19 mouse cellular contexts compared by ENCODE assay signal in the genomic region with DNA sequence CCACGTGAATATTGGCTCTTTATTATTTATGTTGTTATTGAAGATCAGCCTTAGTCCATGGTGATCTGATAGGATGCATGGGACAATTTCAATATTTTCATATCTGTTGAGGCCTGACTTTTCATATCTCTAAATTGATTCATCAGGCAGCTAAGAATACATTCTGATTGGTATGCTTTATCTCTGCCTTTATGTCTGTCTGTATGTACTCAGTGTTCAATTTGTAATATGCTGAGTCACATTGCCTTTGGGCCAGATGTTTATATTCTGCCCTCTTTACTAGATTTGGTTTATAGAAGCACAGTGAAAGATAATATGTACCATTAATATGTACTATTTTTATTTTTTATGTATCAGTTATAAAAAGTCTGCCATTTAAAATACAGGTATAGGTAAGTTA. TPM values are rescaled to one million over a fixed set of nuclear protein-coding genes. Genes with fewer than 3 reads are reported as not detected.
DNase-seq lines count a peak whose midpoint lies in the region; ATAC-seq and TF ChIP-seq lines count a peak whose summit lies in the region.
"Had no signal": no experiment of that assay in that cellular context is flagged by ENCODE, and none has a peak within 500 bp of the region (broad histone marks: within the 10 kb centered on the region; RNA-seq: fewer than 3 reads in every experiment).

No protein-coding gene starts in this region.

- no peak for TF ChIP-seq CTCF in liver, postnatal 0 days (IDR thresholded peaks at IDR 0.05; ENCODE audit: low read depth)

- TF ChIP-seq EP300 in liver, postnatal 0 days (IDR thresholded peaks at IDR 0.05; ENCODE audit: low read depth), result peak; percentile 62

- DNase-seq in liver, embryonic 13.5 days, result no peak
- DNase-seq in liver, postnatal 0 days, result no peak
- DNase-seq in thymus, postnatal 0 days (ENCODE audit: low spot score), result no peak
- DNase-seq in adrenal gland, postnatal 14 days, result no peak
- DNase-seq: adrenal gland, adult 8-10 months; cerebellum, adult 2 months; cerebellum, postnatal 10 days; gastrocnemius, postnatal 10 days; heart, adult 18-20 months; heart, postnatal 10 days; heart, postnatal 4 days had no signal

- peak; percentile 60 for ATAC-seq in erythroblast, adult 5-6 weeks (replicated peaks; ENCODE audit: low FRiP score, poor library complexity, severe bottlenecking)
- ATAC-seq in liver, embryonic 13.5 days (ENCODE audit: low read depth), result peak; percentile 86
- ATAC-seq in liver, postnatal 0 days, result peak; percentile 36; the same call in 1 of the 2 replicates
- no peak for ATAC-seq in midbrain, embryonic 15.5 days (replicated peaks)
- ATAC-seq: forebrain, embryonic 15.5 days; hindbrain, embryonic 16.5 days had no signal

- peaks cover 5% of the 10 kb centered on the region; the same call in 1 of the 2 replicates for H3K4me1 ChIP-seq in liver, embryonic 13.5 days (replicated peaks)
- no peaks in the 10 kb centered on the region for H3K4me1 ChIP-seq in liver, postnatal 0 days (ENCODE audit: insufficient read depth)
- H3K4me1 ChIP-seq in midbrain, embryonic 15.5 days, result no peaks in the 10 kb centered on the region
- H3K4me1 ChIP-seq: embryonic facial prominence, embryonic 10.5 days; forebrain, embryonic 15.5 days; heart, embryonic 10.5 days; hindbrain, embryonic 12.5 days had no signal

- 57% methylated on average over 1 of the region's 1 CpGs for WGBS in liver, embryonic 13.5 days (ENCODE audit: insufficient replicate concordance)
- 50% methylated on average over 1 of the region's 1 CpGs for WGBS in liver, postnatal 0 days (ENCODE audit: insufficient replicate concordance)
- 88% methylated on average over 1 of the region's 1 CpGs for WGBS in midbrain, embryonic 15.5 days

- H3K4me2 ChIP-seq in liver, embryonic 13.5 days, result no peak overlapping the region
- no peak overlapping the region for H3K4me2 ChIP-seq in liver, postnatal 0 days (ENCODE audit: low read depth, low read length)
- H3K4me2 ChIP-seq in midbrain, embryonic 15.5 days, result no peak overlapping the region
- H3K4me2 ChIP-seq: forebrain, embryonic 15.5 days; hindbrain, embryonic 12.5 days had no signal

- H3K9me3 ChIP-seq in liver, embryonic 13.5 days (replicated peaks), result no peaks in the 10 kb centered on the region
- no peaks in the 10 kb centered on the region for H3K9me3 ChIP-seq in liver, postnatal 0 days (ENCODE audit: low read length)
- no peaks in the 10 kb centered on the region for H3K9me3 ChIP-seq in midbrain, embryonic 15.5 days
- H3K9me3 ChIP-seq: embryonic facial prominence, embryonic 10.5 days; forebrain, embryonic 15.5 days; heart, embryonic 10.5 days; hindbrain, embryonic 12.5 days had no signal

- no peak overlapping the region for H3K9ac ChIP-seq in liver, embryonic 13.5 days
- H3K9ac ChIP-seq in liver, postnatal 0 days (replicated peaks), result no peak overlapping the region
- no peak overlapping the region for H3K9ac ChIP-seq in midbrain, embryonic 15.5 days
- H3K9ac ChIP-seq: forebrain, embryonic 15.5 days; hindbrain, embryonic 12.5 days had no signal

- H3K4me3 ChIP-seq in liver, embryonic 13.5 days (replicated peaks), result no peak overlapping the region
- no peak overlapping the region for H3K4me3 ChIP-seq in liver, postnatal 0 days (ENCODE audit: low read depth, low read length)
- no peak overlapping the region for H3K4me3 ChIP-seq in midbrain, embryonic 15.5 days
- H3K4me3 ChIP-seq: embryonic facial prominence, embryonic 10.5 days; erythroblast, embryonic 14.5 days; forebrain, embryonic 15.5 days; heart, embryonic 10.5 days; hindbrain, embryonic 12.5 days had no signal

- no peaks in the 10 kb centered on the region for H3K27me3 ChIP-seq in liver, embryonic 13.5 days
- H3K27me3 ChIP-seq in liver, postnatal 0 days (ENCODE audit: insufficient read depth, low read length), result no peaks in the 10 kb centered on the region
- H3K27me3 ChIP-seq in midbrain, embryonic 15.5 days (replicated peaks), result no peaks in the 10 kb centered on the region
- H3K27me3 ChIP-seq: forebrain, embryonic 15.5 days; hindbrain, embryonic 12.5 days had no signal

- H3K36me3 ChIP-seq in liver, embryonic 13.5 days, result peaks cover 12% of the 10 kb centered on the region
- peaks cover 11% of the 10 kb centered on the region for H3K36me3 ChIP-seq in liver, postnatal 0 days (replicated peaks; ENCODE audit: insufficient read depth, low read length)
- H3K36me3 ChIP-seq in midbrain, embryonic 15.5 days (replicated peaks), result peaks cover 12% of the 10 kb centered on the region; the same call in 1 of the 2 replicates

- H3K27ac ChIP-seq in liver, embryonic 13.5 days, result no peak overlapping the region
- no peak overlapping the region for H3K27ac ChIP-seq in liver, postnatal 0 days (ENCODE audit: low read depth)
- H3K27ac ChIP-seq in midbrain, embryonic 15.5 days, result no peak overlapping the region
- H3K27ac ChIP-seq: embryonic facial prominence, embryonic 10.5 days; forebrain, embryonic 15.5 days; heart, embryonic 10.5 days; hindbrain, embryonic 12.5 days had no signal

RNA-seq across cellular contexts. Expression of a gene that starts 20.8 kb away (rescaled TPM):
- 8.8 and 15.5 TPM in 2 replicates for total RNA-seq in erythroblast, adult 5-6 weeks (2015; ENCODE audit: low replicate concordance)
- 22.6 and 63.6 TPM in 2 replicates for total RNA-seq in erythroblast, adult 5-6 weeks (2017; ENCODE audit: low replicate concordance)
- 3.5 and 4.2 TPM in 2 replicates for polyA plus RNA-seq in liver, embryonic 13.5 days (2015; fragmentation: Nextera tagmentation; extraction: Ambion mirVana)
- polyA plus RNA-seq in liver, postnatal 0 days (2015; fragmentation: Nextera tagmentation; extraction: Ambion mirVana), result 1.7 TPM in 2 replicates
- 6.3 and 6.9 TPM in 2 replicates for polyA plus RNA-seq in midbrain, embryonic 15.5 days (2015; fragmentation: Nextera tagmentation; extraction: Ambion mirVana)
- polyA plus RNA-seq in thymus, postnatal 0 days (2015; fragmentation: Nextera tagmentation; extraction: Ambion mirVana), result 3.3 and 3.9 TPM in 2 replicates
- 7.5 and 9.2 TPM in 2 replicates for total RNA-seq in adrenal gland, postnatal 14 days (2021)

RNA-seq across cellular contexts. Expression of a gene that starts 21.0 kb away (rescaled TPM):
- 7.3 and 10.2 TPM in 2 replicates for total RNA-seq in erythroblast, adult 5-6 weeks (2015; ENCODE audit: low replicate concordance)
- 3.6 and 4.0 TPM in 2 replicates for total RNA-seq in erythroblast, adult 5-6 weeks (2017; ENCODE audit: low replicate concordance)
- 6.0 and 7.5 TPM in 2 replicates for polyA plus RNA-seq in liver, embryonic 13.5 days (2015; fragmentation: Nextera tagmentation; extraction: Ambion mirVana)
- polyA plus RNA-seq in liver, postnatal 0 days (2015; fragmentation: Nextera tagmentation; extraction: Ambion mirVana), result 2.5 TPM in 2 replicates
- 10.0 and 11.5 TPM in 2 replicates for polyA plus RNA-seq in midbrain, embryonic 15.5 days (2015; fragmentation: Nextera tagmentation; extraction: Ambion mirVana)
- 5.2 and 6.8 TPM in 2 replicates for polyA plus RNA-seq in thymus, postnatal 0 days (2015; fragmentation: Nextera tagmentation; extraction: Ambion mirVana)
- 23.4 and 23.7 TPM in 2 replicates for total RNA-seq in adrenal gland, postnatal 14 days (2021)
